Mouse (Mus musculus) heart, postnatal 36 days (tissue): ENCODE measurements around the gene Adat3. TPM values are rescaled to one million over a fixed set of nuclear protein-coding genes. Genes with fewer than 3 reads are reported as not detected.
A peak's percentile ranks its signal among the peaks of the same experiment; 100 is the strongest.
"Not testable (repeated sequence)": the region's sequence is repeated elsewhere in the genome, so short reads cannot be mapped to it uniquely, and the experiment has no call there.

Experiments used
- DNase-seq, 2 experiments: peaks; one replicate each; pipeline ENCODE4 v3.0.0; 2021 to 2022
- intact Hi-C: fragments of 180-260 bp; cut with DNase I; formaldehyde crosslinking; loops from one replicate; pipeline ENCODE4 v1.15.1; 2025
- total RNA-seq, 2 experiments: library from RNA; stranded (reverse); gene quantifications; 2 replicates each; pipeline ENCODE4 v1.2.3; 2021

The Adat3 gene
- total RNA-seq, 2 experiments from 2014 or later, result 0.49 to 1.4 TPM

DNA sequence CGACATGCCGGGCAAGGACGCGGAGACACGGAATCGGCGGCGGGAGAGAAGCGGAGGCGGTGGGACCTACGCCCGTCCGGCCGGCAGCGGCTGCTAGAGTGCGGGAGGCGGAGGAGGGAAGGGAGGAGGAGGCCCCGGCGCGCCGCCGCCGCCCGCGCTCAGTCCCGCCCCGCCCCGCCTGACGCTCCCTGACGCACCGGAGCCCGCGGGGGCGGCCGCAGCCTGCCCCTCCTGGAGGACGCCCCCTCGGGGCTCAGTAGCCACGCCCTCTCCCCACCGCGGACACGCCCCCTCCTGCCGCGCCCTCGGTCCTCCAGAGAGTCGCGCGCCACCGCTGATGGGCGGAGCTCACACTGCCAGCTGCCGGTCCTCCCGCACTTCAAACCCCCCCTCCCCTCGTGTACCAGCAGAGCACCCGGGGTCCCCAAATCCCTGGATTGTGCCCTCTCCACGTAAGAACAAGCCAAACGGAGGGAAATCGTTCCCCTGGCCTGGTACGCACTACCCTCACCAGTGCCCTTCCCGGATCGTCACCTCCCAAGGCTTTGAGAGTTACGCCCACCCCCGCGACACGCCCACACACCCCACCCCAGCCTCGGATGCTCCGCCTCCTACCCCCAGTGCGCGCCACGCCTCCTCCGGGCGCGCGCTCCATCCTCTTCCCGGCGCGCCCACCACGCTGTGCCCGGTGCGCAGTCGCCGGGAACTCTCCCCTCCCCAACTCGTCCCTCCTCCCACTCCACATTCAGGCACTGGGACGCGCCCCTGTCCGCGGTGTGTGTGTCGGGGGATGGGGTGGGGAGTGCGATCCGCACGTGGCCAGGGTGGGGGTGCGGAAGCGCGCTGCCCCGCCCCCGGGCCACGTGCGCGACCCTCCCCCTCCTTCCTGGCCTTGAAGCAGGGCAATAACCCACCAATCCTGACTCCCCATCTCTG, 25.2 kb upstream of the Adat3 start, which contains the start of gene Klf16:
TSS of gene Klf16 (minus strand) at position 127 of the 936 bp plus-strand sequence.
- intact Hi-C loops, result loop anchor here (1.0 to 2.0 kb wide), 3 partner anchors 25 to 81 kb away; partner anchors contain the start of genes Adat3, Csnk1g2 and Scamp4
- peak; percentile 98 to 100 for DNase-seq

DNA sequence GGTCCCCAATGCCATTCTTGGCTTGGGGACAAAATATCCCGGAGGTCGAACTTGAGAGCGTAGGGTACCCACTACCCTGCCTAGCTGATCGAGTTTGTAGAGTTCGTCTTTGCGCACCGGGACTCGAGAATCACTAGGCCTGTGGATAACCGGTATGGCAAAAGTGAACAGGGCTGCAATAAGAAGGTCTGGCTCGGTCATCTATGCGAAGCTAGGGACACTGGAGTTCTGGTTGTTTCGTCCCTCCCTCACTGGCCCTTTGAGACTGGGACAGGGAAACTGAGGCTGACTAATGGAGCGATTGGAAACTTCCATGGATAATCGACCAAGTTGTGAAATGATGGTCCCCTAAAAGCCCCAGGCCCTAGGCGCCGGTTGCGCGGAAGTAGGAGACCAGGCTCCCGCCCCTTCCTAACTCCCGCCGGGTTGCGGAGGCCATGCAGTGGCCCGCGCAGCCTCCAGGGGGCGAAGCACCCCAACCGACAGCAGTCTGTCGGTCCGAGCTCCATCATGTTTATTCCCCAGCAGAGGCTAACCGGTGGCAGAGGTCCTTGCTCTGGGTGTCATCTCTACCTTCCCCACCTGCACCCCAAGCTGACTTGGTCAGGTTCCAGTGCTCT, 24.4 kb upstream of the Adat3 start:
- intact Hi-C loops, result loop anchor here (1.0 to 2.0 kb wide), 3 partner anchors 25 to 80 kb away; partner anchors contain the start of genes Adat3, Csnk1g2 and Scamp4
- DNase-seq, result peak; percentile 84 to 85

DNA sequence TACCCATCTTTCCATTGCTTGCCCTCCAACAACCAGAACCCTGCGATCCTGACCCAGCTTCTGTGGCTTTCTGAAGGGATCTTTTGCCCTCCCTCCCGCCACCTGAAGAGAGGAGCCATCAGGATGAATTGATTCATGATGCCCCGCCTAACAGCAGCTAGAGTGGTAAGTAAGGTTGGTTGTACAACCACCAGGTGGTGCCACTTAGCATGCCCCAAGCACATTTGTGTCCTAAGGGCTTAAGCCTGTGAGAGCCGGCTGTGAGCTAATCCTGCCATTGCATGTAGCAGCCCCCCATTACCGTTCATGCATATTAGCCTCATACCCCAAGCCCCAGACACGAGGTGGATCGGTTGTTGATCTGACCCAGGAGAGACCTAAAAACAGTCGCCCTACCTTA, 23.8 kb upstream of the Adat3 start:
- DNase-seq, result peak in 1 of 2 experiments; percentile 53
- intact Hi-C loops, result loop anchor here (1.0 to 2.0 kb wide), 3 partner anchors 24 to 79 kb away; partner anchors contain the start of genes Adat3, Csnk1g2 and Scamp4

DNA sequence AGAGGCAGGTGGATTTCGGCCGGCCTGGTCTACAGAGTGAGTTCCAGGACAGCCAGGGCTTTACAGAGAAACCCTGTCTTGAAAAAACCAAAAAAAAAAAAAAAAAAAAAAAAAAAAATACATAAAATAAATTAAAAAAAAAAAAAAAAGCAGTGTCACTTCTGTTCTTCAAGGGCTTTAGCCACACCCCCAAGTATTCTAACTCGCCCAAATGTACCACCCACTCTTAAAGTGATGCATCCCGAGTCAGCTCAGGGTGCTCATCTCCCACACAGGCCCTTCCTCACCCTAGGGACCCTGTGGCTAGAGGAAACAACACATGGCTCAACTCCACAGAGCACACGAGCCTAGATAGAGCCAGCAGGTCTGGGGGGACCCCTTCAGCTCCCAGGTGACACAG, 19.6 kb upstream of the Adat3 start:
- intact Hi-C loops, result no loop called here
- no peak for DNase-seq

DNA sequence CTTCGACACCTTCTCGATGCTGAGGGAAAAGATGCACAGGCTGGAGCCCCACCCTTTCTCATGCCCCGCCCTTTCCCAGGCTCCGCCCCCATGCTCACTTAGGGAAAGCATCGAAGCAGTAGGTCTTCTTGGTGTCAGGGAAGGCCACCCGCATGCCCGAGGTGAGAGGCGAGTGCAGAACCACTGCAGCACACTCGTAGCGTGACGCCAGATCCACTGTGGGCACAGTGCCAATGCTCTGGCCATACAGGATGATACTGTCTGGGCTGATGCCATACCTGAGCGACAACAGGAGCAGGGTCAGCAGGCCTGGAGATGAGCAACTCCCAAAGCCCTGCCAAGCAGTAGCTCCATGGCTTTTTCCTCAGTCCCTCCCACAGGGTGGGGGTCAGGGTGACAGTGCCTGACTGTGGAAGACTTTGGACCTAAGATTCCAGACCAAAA, 18.6 kb upstream of the Adat3 start:
- intact Hi-C loops, result no loop called here
- DNase-seq, result peak in 1 of 2 experiments; percentile 34

DNA sequence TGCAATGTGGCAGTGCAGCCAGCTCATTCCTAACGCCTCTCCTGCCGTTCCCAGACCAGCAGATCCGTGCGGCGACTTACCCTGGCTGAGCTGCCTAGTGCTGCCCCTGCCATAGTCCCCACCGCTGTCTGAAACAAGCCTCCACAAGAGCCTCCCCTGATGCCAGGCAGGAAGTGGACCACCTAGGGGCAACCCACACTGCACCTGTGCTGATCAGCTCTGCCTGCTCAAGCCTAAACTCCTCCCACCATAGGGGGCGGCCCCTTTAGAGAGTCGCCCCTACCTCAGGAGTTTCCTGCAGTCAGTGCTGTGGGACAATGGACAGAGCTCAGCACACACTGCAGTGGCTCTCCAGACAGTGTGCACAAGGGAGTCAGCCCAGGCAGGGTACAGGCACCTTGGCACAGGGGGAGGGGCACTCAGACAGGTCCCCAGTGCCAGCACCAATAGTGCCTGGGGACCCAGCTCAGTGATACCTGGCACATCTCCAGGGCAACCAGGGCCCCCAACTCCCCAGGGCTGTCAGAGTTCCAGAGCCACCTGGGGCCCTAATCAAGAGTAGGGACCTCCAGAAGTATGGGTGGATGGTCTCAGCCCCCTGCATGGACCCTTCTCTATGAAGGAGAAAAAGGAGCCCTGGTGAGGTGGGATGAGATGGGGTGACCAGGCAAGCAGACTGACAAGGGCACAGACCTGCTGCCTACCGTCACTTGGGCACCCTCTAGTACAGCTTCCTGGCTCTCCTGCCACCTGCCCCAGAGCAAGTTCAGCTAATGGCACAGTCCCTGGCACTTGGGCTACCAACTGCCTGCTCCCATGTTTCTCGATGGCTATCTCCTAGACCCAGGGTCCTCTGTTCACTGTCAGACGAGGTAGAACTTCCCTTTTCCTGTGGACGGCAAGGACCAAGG, 17.8 kb upstream of the Adat3 start:
- no peak for DNase-seq
- intact Hi-C loops, result no loop called here

DNA sequence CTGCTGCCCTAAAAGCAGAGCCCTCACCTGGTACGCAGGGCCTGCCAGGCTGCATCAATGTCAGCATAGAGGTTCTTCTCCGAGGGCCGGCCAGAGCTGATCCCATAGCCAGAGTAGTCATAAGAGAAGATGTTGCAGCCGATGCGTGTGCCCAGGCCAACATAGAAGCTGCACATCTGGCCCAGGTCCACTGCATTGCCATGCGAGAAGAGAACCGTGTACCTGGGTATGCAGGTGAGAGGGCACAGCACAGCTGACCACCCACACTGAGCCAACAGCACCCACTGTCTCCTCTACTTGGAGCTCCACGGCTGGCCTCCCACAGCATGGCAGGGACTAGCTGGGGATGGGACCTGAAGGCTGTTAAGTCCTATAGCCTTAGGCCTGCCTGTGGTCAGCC, 17.1 kb upstream of the Adat3 start:
- DNase-seq, result no peak
- intact Hi-C loops, result no loop called here

DNA sequence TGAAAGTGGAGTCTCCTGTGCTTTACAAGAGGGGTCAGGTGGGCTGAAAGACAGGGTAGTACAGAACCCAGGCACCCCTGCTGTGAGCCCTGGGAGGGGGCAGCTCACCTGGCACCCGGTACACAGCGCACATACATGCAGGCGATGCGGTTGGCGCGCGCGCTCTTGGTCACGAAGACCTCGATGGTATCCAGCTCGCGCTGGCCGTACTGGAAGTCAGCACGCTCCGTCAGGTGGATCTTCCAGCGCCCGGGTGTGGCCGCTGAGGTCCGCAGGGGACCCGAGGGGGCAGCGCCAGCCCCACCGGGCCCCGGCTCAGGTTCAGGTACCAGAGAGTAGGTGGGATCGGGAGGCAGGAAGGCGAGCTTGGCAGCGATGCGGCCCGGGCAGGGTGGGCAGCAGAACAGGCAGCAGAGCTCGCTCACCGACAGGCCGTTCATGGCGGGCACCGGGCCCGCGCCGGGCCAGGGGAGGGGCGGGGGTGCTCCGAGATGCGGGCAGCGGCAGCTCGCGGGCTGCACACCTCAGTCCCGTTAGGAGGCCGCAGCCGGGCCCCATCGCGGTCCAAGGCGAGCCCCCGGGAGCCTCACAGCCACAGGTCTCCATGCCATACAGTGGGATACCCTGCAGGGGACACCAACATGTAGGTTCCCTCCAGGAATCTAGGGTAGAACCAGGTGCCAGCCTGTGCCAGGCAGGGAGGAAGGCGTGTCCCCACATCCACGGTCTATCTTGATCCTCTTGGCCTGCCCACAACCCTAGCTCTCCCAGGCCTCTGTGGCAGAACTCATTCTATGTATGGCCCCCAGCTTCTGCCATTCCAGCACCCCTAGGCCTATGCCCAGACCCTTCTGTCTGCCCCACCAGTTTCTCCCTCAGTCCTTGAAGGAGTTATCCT, 16.0 kb upstream of the Adat3 start:
- intact Hi-C loops, result no loop called here
- peak in 1 of 2 experiments; percentile 32 for DNase-seq

DNA sequence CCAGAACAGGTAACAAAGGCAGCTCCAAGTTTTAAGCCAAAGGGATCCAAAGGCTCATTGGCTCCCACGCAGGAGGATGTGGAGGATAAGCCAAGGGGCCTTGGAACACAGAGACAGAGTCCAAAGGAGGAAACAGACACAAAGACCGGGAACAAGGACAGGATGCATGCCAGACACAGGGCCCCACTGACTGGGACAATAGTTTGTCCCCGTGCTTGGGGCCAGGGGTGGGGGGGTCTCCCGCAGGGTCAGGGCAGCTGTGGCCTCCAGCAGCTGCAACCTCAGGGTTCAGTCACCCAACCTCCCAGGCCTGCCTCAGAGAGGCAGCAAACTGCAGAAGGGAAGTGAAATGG, 15.4 kb upstream of the Adat3 start:
- DNase-seq, result peak; percentile 49 to 50
- intact Hi-C loops, result no loop called here

DNA sequence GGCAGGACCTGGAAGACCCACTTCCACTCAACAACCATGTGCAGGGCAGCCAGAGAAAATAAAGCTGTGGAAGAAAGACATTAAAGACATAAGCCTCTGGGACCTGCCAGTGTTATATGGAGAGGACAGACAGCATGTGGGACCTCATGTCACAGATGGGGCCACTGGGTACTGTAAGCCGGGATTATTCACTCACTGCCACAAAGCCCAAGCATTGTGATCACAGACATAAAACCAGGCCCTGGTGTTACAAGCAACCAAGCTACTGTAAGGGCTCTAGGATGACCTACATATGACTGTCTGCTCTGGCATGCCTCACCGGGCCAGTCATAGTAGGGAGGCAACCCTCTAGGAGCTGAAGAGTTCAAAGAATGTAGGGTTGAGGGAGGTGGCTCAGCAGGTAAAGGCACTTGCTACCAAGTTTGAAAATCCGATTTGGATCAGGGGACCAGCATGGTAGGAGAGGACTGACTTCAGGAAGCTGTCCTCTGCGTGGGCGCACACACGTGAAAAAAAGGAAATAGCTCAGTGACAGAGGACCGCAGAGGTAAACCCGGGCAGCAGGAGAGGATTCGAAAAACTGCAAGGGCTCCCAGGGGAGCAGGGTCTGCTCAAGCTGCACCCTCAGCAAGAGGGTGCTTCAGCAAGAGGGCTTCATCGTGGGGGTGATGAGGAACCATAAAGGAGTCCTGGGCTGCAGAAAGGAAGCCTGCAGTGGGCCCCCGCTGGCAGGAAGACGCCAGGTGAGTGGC, 13.4 kb upstream of the Adat3 start:
- intact Hi-C loops, result no loop called here
- DNase-seq, result no peak

DNA sequence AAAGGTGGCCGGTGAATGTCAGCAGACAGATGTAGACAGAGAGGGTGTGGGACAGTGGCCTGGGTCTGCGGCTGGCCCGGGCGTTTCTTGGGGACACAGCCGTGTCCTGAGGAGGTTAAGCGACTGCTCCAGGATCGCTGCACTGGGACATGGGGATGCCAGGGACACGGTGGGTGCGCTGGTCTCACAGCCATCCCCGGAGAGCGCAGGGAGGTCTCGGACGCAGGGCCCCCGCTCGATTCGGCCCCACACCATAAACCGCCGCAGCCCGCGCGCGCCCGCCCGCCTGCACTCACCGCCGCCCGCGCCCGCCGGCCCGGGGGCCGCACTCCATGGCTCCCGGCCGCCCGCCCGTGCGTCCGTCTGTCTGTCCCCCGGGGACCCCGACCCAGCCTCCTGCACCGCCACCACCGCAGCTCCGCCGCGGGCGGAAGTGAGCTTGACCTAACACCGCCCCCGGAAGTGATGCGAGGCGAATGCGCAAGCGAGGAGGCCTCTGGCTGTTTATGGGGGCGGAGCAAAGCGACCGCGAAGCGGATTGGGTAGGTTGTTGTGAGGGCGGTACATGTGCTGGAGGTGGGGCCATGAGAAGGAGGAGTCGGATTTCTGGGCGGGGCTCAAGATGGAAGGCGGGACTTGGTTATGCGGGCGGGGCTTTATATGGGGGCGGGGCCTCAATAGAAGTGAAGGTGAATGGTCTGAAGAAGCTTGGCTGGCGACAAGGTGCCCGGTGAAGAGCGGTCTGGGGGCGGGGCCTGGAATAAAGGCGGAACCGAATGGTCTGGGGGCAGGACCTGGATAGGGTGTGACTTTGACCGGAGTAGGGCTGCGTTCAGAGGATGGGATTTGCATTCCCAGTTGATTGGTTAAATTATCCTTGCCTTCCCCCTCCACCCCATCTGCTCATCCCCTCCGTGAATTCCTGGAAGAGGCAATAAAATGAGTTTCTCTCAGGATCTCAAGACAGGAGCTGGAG, 12.5 kb upstream of the Adat3 start, which contains the start of gene Abhd17a:
TSS of gene Abhd17a (minus strand) at position 463 of the 976 bp plus-strand sequence.
- peak; percentile 93 to 94 for DNase-seq
- intact Hi-C loops, result no loop called here

DNA sequence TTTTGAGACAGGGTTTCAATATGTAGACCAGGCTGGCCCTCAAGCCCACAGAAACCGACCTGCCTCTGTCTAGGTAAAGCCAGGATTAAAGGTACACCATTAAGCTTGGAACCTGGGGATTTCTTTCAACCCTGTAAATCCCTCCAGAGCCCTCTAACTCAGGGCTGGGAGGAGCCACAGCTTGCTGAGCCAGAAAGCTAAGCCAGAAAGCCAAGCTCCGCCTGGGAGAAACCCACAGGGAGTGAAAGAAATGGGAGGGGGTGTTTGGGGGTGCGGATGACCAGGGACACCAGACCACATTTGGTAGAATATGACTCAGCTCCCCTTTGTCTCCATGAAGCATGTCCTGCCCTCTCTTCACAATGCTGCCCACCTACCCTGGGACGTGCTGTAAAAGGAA, 6.4 kb upstream of the Adat3 start:
- no peak for DNase-seq
- intact Hi-C loops, result no loop called here

DNA sequence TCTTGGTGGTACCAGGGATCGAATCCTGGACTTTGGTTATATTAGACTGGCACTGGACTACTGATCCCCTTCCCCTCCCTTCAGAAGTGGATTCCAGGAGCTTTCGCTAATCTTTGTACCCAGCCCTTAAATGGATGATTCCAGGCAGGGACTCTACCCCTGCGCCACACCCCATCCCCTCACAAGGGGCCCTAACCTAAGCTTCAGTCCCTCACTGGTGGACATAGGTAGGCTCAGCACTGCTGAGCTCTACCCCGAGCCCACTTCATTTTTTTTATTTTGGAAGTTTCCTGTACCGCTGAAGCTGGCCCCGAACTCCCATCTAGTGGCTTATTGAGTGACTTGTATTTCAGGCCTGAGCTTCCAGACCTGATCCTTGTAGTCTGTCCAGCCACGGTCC, 684 bp downstream of the Adat3 start:
- intact Hi-C loops, result loop anchor here (2.0 kb wide), 1 partner anchor 25 kb away; no protein-coding TSS in a partner anchor
- DNase-seq, result no peak

DNA sequence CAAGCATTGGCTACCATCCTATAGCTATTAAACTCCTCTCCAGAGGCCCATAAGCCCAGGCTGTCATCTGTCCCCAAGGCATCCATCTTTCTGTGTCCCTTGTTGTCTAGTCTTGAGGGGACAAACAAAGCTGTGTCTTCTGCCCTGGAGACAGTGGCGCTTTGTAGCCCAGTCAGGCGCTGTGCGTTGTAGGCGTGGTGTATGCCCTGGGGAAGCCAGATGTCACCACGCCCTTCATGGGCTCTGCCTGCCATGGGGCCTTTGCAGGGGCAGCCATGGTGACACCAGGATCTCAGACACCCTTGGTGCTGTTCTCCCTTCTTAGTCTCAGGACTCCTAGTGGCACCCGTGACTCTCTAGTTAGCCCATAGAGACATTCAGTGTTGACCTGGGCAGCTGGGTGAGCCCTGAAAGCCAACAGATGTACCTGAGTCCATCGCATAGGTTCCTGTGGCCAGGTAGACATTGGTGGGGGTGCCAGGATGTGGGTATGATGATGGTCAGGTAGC, 1.4 kb downstream of the Adat3 start:
- no peak for DNase-seq
- intact Hi-C loops, result no loop called here

DNA sequence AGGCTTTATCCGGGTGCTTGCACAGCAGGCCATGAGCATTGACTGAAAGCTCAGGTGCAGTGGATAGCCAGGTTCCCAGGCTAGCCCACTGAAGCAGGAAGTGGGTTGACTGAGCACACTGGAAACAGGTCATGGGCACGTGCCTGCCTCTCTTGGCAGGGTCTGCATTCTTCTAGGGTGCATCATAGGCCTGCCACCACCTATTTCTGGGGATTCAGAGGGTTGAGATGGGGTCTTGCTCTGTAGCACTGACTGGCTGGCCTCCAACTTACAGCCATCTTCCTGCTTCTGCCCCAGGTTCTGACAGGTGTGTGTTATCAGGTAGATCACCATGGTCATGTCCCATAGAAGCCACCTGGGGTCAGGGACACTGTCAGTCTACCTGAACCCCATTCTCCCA, 2.3 kb downstream of the Adat3 start:
- no peak for DNase-seq
- intact Hi-C loops, result no loop called here

DNA sequence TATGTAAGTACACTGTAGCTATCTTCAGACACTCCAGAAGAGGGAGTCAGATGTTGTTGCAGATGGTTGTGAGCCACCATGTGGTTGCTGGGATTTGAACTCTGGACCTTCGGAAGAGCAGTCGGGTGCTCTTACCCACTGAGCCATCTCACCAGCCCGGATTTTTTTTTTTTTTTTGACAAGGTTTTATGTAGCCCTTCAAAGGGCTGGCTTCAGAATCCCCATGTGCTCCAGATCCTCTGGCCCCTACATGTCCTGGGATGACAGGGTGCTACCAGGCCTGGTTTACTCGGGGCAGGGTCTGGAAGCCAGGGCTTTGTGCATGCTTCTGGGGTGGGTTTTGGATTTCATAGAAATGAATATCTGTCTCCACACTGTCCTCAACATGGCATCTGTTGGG, 3.0 kb downstream of the Adat3 start, which contains the start of gene Gm49322:
TSS of gene Gm49322 (plus strand) at position 301 of the 400 bp plus-strand sequence.
- intact Hi-C loops, DNase-seq: not testable (repeated sequence)

DNA sequence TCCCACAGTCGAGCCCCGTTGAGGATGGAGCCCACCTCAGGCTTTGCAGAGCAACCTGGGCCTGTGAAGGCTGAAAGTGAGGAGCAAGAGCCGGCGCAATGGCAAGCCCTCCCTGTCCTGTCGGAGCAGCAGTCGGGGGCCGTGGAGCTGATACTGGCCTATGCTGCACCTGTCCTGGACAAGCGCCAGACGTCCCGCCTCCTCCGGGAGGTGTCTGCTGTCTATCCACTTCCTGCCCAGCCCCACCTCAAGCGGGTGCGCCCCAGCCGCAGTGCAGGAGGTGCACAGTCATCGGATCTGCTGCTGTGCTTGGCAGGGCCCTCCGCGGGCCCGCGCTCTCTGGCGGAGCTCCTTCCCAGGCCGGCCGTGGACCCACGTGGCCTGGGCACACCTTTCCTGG, 3.6 kb downstream of the Adat3 start:
- intact Hi-C loops, result no loop called here
- no peak for DNase-seq
